Mouse (Mus musculus): Measurements from ENCODE around the gene Plcb1.

DNA sequence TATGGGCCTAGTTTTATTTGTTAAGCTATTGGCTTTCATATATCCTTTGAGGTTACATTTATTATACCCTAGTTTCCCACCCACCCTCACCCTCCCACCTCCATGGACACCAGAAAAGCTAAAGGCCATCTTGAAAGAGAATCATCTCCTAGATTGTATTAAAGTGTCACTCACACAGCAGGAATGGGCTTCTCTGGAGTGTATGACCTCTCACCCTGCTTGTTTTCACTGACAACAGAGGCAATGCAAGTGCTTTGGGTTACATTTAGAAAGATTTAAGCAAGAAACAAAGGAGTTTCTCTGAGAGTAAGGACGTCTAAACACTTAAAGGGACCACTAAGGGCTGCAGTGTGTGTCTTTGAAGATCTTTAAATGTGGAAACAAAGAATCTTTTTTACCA, 617.0 kb downstream of the Plcb1 start:
- TF ChIP-seq CTCF (IDR thresholded peaks at IDR 0.05; ENCODE audit: low read depth) (no peak), EP300 (IDR thresholded peaks at IDR 0.05; ENCODE audit: low read depth) (no peak)
